Mouse (Mus musculus) neutrophil, adult 5-6 weeks (primary cell): Measurements from ENCODE around the gene Svopl. TPM values are rescaled to one million over a fixed set of nuclear protein-coding genes. Genes with fewer than 3 reads are reported as not detected.

ENCODE experiments used
- ATAC-seq: fragments of 151-379, 151-347 bp; 2 replicates; pipeline ENCODE4 v1.8.0; 2017; ENCODE audit warnings: mild to moderate bottlenecking, moderate TSS enrichment; ENCODE audit not compliant: insufficient number of reproducible peaks, poor library complexity, low FRiP score, severe bottlenecking; ENCODE audit errors: extremely low read depth
- total RNA-seq: library from RNA; stranded (forward); fragments of 200-1000 nt; gene quantifications from 2 replicates; pipeline ENCODE4 v1.2.3, GENCODE M21; 2017

Svopl gene
- not detected in 2 replicates for total RNA-seq

DNA sequence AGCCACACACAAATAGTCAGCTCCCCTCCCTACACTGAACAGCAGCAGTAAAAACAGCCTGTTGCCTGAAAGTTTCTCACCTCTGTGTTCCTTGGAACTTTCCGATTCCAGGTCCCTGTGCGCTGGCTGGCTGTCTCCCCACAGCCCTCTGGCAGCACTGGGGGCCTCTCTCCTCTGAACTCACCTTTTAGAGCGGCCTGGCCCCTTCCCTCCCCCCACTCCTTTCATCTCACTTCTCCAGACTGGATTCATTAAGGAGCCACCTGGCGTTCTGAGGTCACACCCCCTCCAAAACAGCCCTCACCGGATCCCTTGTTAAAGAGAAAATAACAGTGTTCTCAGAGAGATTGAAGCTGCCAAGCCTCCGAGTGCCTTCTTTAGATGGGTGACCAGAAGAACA is at the start of gene Svopl:
TSS of gene Svopl (minus strand) at position 159 of the 400 bp plus-strand sequence.
- no peak for ATAC-seq

DNA sequence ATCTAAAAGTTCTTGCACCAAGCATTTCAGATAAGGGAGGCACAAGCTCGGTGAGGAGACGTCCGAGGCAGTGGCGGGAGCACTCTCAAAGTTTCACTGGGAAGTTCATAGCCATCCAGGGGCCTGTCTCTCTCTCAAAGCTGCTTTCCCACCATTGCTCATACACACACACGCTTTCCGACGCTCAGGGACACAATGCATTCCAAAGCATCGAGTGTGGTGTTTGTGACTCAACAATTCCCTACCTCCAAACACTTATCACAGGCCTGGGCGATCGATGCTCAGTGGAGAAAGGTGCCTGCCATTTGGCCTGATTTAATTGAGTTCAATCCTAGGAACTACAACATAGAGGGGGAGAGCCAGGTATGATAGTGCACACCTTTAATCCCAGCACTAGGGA is 47.9 kb upstream of the Svopl start:
- no peak for ATAC-seq

DNA sequence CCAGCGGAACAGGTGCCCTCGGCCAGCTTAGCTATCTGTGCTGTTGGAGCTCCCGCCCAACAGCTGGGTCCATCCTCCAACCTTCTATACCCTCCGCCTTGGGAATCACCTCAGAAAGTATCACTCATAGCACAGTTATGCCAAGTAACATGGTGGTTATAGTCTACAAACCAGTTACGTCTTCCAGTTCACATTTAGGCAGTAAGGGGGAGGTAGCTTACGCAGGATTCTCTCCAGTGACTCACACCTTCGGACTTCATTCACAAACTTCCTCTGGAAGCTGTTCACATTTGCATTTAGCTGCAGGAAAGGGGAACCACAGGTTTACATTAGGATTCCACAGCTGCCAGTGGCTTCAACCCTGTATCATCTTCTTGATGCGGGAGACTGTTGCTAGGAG is 45.7 kb upstream of the Svopl start:
- no peak for ATAC-seq

DNA sequence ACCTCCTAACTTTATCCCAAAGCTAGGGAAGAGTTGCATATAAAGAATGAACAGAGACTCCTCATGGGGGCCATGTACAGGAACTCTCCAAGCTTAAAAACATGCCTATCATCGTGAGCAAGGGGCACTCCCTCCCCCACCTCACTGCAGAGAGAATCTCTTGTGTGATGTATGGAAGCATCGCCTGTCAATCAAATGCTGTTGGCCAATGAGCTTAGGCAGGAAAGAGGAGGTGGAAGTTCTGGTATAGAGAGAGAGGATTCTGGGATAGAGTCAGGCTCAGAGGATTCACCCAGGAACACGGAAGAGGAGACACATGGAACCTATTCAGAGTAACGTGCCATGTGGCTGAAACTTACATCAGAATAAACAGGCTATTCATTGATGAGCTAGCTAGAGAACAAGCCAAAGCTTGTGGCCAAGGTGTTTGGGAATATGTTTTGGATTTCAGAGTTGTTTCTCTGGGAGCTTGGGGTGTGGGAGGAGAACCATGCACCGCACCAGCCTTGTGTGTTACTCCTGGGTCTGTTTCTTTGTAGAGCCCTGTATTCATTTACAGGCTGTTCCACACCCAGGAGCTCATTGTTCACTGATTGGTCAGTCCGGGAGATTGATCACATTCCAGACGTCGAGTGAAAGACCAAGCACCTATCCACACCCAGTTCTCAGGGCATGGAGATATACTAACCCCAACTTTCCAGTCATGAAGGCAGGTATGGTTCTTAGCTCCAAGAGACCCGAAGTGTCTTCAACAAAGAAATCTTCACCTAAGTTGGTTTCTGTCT is 40.6 kb upstream of the Svopl start:
- no peak for ATAC-seq

DNA sequence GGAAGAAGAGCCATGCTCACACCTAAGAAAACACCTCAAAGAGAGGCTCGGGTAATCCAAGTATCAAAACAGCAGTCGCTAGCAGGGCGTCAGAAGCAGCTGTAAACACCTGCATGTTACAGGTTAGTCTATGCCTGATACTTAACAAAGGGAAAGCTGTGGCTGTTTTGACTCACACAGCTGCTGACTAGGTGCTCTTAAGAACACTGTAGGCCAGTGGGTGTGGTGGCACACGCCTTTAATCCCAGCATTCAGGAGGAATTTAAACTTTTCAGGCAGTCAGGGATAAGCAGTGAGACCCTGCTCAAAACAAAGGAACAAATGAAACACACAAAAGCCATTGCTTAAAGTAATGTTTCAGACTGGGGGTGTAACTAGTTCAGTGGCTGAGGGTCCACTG is 36.4 kb upstream of the Svopl start:
- ATAC-seq, result no peak

DNA sequence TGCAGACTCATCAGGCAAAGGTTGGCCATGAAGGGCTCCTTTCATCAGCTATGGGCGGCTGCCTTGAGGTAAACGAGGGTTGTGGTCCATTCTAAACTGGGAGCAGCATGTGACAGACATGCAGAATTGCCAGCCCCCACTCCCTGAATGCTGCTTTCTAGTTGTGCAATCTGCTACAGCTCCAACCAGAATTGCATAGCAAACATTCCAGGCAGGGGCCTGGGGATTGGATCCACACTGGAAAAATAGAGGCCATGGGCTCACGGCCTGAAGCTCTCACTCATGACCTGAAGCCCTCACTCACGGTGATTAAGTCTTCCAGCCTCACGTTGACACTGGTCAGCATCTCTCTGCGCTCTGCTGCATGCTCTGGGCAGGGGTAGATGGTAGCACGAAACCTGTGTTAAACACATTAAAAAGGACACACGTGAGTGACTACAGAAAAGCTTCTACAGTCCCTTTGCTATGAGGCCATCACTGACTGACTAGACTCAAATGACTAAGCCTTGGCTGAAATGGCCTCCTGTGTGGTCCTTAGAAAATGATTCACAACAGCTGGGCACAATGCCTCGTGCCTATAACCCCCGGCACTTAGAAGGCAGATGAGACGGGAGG is 35.0 kb upstream of the Svopl start:
- no peak for ATAC-seq

DNA sequence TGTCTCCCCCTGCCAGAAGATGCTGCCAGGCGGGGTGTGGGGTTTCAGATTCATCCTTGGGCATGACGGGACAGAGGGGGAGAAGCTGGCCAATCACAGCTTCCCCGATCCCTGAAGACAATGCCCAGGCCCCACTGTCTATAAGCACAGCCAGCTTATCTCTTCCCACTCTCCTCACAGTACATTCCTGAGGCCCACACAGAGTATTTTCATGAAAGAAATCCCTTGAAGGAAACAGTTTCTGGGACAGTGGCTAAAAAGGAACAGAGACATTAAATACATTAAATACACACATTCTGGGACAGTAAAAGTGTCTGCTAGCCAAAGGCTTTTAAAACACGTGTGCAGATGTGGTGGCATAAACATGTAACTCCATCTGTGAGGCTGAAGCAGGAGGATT is 33.6 kb upstream of the Svopl start:
- ATAC-seq, result no peak

DNA sequence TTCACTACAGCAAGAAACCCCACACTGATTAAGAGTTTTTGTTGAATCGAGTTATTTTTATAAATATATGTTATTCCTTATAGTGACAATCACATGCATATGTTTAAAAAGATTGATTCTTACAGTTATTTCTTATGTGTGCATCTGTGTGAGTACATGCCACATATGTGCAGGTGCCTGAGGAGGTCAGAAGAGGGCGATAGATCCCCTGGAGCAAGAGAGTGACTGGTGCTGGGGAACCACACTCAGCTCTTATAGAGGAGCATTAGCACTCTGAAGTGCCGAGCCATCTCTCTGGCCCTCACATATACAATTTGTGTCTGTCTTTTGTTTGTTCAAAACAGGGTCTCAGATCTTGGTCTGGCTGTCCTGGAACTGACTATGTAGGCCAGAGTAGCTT is 26.8 kb upstream of the Svopl start:
- ATAC-seq, result no peak

DNA sequence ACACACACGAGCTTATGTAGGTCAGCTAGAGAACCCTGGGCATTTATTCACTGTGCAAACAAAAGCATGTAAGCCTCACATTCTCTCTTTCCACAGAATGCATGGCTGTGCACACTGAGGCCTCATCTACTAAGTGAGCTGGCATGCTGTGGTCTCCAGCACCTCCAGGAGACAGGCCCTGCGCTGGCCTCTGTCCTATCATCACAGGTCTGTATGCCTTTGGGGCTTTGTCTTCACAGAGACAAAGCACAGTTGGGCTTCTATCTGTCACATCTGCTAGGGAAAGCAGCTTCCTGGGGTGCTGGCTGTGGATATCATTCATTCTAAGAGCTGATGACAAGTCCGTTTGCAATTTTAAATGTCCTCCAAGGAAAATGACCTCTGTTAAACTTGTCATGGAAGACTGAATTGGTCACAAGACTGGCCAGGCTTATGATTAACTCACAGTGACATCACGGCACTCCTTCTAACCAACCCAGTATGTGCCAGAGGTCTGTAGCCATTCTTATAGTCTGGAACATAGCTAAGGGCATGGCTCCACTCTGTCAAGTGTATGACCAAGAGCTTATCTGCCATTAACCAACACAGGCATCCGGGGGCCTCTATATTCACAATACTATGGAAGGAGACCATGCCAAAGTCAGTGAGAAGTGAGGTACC is 25.5 kb upstream of the Svopl start:
- ATAC-seq, result no peak

DNA sequence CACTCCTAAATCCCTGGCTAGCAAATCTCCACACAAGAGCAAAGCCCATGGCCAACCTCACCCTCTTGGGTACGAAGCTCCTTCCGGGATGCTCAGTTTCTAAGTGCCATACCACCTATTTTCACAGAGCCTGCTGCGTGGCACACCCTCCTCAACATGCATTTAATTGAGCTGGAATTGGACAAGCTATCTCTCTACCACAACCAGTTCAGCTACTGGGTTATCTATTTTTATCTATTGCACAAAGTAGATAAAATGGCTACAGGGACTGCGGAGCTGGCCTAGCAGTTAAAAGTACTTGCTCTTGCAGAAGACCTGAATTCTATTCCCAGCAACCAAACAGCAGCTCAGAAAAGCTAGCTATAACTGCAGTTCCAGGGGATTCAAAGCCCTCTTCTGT is 24.5 kb upstream of the Svopl start:
- ATAC-seq, result no peak

DNA sequence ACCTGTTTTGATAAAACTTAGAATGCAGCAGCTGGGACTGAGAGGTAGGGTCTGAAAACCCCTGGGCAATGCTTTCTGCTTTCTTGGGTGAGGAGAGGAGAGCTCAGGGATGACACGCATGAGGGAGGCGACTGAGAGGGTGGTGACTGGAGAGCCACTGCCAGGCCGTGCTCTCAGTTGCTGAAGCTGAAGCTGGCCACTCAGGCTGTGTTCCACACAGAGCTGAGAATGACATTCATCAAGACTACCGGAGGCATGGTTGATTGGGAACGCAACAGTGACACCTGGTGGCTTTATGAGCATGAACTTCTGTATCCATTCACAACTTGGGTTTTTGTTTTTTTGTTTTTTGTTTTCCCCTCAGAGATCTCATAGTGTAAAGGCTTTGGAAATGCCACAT is 19.4 kb upstream of the Svopl start:
- peak; percentile 77 for ATAC-seq

DNA sequence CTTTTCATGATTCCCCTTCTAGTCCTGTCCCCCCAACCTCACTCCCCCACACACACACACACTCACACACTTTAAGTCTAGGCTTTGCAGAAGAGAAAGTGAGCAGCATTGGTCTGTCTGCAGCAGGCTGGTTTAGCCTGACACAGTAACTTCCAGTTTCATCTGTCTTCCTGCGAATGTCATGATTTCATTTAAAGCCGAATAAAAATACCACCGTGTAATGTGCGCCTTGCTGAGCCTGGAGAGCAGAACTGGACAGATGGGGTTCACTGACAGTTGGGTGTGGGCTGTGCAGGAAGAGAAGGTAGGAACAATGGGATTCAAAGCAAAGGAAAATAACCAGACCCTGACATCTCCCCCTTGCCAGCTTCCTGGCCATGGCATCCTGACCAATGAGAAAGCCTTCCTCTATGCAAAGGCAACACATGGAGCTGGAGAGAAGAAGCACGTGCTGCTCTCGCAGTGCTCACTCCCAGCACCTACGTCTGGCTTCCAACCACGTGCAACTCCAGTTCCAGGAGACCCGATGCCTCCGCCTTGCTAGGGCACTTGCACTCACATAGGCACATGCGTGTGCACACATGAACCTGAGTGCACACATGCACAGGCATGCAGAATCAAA is 18.8 kb upstream of the Svopl start:
- no peak for ATAC-seq

DNA sequence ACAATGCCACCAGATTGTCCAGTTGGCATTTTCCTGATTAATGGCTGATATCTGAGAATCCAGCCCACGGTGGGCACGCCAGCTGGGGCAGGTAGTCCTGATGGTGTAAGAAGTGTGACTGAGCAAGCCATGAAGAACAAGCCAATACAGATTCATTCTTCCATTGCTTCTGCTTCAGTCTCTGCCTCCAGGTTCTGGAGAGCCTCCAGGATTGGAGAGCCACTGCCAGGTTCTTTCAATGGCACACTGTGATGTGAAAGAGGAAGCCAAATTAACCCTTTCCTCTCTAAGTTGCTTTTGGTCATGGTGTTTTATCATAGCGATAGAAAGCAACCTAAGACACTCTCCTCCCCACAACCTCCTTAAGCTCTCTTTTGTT is 18.3 kb upstream of the Svopl start:
- ATAC-seq, result no peak

DNA sequence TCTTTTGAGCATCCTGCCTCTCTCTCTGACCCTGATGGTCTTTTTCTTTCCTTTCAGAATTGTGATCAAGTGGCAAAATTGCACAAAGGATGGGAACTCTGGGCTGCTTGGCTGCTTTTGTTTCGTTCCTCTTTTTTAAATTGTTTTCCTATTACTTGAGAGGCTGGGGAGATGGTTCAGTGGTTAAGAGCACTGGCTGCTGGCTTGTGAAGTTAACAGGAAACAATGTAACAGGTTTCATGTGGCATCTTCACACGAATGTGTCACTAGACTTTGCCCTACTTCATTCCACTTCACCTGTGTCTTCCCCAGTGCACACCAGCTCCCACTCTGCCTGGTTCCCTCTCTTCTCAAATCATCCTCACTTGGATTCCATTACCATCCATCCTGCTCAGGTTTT is 17.8 kb upstream of the Svopl start:
- no peak for ATAC-seq

DNA sequence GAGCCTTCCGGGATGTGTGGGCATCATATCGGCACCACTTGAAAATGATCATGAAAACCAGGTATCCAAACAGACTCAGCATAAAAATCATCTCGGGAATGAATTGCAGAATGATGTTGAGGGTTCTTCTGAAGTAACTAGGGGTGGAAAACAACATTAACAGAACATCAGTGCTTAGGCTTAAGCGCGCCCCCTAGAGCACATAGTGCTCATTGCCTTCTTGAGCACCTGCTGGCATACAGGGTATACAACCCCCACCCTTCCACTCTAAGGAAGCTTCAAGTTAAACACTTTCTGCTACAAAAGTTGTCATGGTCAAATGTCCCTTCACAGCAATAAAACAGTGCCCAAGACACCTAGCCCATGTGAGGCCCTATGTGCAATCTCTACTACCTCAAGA is 12.0 kb upstream of the Svopl start:
- no peak for ATAC-seq

DNA sequence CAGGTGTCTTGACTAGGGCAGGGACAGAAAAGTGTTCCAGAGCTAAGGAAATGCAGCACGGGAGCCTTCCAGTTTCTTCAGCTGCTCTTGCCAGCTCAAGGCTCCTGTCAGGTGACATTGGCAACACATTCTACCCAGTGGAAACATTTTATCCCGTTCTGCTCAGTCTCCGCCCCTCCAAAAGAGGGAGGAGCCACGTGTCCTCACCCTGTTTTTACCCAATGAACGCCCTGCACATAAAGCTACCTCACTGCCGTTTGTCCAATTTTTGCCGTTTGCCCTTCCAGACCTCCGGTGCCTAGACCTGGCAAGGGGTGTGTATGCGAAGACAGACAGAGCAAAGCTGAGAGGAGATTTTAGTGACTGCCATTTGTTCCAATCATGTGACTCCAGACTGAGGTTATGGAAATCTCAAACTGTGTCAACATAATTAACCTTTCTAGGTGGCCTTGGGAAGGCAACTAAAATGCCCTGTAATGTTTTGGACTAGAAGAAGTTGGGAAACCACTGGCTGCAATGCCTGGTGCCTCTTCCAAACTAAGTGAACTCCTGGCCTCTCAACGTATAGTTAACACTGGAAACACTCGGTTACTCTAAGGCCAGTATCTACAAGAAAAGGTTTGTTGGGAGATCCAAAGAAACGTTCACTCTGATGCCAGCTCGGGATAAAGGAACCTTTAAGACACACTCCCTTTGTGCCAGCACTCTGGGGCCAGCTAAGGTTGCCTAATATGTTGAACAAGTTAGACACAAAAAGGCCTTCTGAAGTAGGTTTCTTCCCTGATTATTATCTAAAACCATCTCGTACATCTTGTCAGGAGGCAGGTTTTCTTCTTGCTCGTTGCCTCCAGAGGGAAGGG is 8.9 kb upstream of the Svopl start:
- ATAC-seq, result no peak

DNA sequence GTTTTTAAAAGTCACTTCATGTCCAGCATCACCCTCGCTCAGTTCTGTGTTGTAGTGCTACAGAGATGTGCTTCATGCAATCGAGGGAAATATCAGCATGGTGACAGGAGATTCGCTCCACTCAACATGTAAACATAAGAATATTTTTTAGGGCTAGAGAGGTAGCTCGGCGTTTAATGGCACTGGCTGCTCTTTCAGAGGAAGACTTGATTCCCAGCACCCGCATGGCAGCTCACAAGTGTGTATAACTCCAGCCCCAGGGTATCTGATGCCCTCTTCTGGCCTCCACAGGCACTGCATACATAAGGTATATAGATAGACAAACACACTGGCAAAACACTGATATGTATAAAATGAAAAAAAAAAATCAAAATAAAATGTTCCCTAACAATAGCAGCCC is 2.8 kb upstream of the Svopl start:
- ATAC-seq, result no peak

DNA sequence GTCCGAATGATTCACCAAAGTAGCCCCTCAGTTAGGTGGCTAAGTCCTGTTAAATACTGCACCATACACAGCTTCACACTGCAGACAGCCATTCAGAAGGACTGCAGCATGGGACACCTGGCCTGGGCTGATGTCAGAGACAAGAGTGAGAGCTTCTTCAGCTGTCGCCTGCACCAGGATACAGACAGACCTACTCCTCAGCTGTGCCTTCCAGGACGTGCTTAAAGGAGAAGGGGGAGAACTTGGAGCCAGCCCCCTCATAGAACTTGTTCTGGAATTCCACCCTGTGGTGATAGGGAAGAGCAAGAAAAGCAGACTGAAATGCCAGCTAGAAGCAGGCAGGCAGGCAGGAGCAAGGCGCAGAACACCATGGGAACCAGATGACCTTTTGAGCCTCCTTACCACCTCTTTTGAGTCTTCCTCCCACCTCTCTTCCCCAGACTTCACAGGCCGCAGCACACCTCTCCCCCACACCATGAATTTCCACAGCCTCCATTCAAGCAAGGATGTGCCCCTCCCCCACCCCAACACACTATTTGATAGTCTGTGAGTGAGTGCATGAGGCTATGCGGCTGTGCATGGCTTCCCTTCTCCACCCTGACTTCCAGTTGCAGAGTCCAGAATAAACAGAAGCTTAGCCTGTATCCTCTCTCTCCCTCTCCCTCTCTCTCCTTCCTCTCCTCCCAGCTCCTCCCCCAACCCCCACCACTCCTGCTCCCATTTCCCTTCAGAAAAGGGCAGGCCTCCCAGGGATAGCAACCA is 2.2 kb upstream of the Svopl start:
- no peak for ATAC-seq
